Mouse (Mus musculus) layer of hippocampus, adult 9-10 months (tissue): ENCODE results near the gene Prrt1.

Source experiments
- DNase-seq: peaks from one replicate; pipeline ENCODE4 v3.0.0; 2022; ENCODE audit warnings: low spot score

Gene Prrt1

DNA sequence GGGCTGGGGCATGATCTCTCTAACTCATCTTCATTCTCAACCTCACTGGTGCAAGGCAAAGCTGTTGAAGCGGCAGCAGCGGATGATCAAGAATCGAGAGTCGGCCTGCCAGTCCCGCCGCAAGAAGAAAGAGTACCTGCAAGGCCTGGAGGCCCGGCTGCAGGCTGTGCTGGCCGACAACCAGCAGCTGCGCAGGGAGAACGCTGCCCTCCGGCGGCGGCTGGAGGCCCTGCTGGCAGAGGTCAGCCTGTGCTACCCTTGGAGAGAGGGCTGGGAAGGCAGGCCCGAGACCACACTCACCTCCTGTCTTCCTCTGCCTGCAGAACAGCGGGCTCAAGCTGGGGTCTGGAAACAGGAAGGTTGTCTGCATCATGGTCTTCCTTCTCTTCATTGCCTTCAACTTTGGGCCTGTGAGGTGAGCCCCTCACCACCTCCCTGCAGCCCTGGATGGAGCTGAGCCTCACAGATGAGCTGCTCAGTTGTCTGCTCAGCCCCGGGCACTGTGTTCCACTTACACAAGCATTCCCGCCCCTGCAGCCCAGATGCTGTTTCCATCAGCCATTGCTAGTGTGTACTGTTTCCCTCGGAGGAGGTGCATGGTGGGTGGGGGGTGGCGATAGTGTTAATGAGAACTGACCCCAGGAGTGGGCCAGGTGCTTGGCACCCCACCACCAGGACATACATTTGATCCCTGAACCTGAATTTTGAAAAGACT lies 22.3 kb downstream of the Prrt1 start:
- DNase-seq: no peak

DNA sequence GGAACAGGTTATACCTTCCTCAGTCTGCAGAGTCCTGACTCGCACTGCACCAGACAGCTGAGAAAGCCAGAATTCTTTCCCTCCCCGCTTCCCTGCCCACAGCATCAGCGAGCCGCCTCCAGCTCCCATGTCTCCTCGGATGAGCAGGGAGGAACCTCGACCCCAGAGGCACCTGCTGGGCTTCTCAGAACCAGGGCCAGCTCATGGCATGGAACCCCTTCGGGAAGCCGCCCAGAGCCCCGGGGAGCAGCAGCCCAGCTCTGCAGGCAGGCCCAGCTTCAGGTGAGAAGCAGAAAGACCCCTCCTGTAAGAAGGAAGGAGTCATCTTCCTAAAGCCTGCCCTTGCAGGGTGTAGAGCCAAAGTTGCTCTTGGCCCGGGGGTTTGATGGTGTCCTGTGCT lies 23.2 kb downstream of the Prrt1 start:
- no peak for DNase-seq

DNA sequence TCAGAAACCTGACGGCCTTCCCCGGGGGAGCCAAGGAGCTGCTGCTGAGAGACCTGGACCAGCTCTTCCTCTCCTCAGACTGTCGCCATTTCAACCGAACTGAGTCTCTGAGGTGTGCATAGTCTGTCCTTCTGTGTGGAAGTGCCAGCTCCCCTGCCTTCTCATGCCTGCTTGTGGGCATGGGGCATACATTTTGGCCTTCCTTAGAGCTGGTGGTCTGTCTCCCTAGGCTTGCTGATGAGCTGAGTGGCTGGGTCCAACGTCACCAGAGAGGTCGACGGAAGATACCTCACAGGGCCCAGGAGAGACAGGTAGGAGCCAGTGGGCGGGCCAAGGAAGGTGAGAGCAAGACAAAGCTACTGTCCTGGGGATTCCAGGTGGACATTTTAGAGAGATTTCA lies 23.7 kb downstream of the Prrt1 start:
- no peak for DNase-seq

DNA sequence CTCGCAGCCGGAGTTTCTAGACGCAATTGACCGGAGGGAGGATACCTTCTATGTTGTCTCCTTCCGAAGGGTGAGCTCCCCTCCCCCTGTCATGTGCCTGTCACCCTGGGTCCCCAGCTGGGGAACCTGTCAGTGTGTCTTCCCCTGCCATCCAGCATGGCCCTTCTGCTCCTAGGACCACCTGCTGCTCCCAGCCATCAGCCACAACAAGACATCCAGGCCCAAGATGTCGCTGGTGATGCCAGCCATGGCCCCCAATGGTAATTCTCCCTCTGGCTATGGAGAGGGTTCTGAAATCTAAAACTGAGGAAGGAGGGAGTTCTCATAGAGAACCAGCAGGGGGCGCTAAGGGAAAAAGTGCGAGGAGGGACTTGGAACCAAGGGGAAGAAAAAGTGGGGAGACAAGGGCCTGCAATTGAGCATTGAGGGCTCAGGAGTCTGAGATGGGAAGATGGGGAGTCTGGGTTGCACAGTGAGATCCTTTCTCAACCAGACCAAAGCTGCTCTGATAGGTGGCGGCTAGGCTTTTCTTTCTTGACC lies 24.5 kb downstream of the Prrt1 start:
- DNase-seq: no peak

DNA sequence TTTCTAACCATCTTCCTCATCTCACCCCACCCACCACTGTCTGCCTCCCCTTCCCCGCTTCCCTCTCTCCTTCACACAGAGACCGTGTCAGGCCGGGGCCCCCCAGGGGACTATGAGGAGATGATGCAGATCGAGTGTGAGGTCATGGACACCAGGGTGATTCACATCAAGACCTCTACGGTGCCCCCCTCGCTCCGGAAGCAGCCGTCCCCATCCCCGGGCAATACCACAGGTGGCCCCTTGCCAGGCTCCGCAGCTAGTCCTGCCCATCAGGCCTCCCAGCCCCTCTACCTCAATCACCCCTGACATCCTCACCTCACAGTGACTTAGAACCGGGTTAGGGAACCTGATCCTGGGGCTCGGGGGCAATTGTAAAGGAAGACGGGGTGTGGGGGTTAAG lies 25.1 kb downstream of the Prrt1 start:
- DNase-seq: no peak

DNA sequence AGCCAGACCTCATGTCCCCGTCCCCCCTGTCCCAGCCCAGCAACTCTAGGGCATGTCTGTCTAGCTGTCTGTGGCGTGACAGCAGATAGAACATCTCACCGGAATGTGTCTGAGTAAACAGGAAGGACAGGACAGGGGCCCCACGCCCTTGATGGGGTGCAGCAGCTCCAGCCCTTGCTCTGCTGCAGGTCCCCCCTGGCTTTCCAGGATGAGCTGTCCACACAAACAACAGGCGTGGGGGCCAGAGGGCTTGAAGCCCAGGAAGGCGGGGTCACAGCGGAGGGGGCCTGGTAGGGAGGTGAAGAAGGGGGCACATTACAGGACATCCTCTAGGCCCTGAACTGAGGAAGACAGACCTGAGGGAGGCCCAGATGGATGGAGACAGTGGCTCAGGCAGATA lies 25.8 kb downstream of the Prrt1 start:
- no peak for DNase-seq

DNA sequence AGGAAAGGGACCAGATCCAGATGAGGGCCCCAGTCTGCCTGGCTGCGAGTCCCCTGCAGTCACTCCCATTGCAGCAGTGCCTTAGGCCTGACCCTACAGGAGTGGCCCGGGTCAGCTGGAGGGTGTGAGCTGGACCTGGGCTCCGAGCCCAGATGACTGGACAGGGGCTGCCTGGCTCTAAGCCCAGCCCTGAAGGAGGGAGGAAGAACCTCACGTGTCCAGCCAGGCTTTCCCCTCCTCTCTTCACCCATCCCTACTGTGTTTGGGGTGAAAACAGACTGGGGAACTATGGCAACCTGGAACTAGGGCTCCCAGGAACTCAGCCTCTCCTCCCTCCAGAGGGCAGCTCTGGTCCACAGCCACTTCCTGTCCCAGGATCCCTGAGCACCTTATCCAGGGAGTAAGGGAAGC lies 26.3 kb downstream of the Prrt1 start:
- DNase-seq: no peak

DNA sequence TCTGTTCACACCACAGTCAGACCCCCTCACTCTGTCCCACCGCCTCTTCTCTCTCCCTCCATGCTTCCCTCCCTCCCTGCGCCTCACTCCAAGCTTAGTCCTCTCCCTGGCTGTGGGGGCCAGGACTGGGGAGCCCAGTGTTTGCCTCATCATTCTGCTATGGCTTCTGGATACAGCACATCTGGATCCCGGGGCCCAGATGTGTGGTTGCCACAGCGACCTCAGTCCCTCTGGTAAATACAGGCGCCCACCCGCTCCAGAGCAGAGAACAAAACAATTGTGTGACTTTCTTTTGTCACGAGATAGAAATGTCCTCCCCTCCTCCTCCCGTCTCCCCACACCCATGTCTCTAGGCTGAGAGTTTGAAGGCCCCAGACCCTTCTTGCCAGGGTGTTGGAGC lies 27.3 kb downstream of the Prrt1 start:
- DNase-seq: no peak

DNA sequence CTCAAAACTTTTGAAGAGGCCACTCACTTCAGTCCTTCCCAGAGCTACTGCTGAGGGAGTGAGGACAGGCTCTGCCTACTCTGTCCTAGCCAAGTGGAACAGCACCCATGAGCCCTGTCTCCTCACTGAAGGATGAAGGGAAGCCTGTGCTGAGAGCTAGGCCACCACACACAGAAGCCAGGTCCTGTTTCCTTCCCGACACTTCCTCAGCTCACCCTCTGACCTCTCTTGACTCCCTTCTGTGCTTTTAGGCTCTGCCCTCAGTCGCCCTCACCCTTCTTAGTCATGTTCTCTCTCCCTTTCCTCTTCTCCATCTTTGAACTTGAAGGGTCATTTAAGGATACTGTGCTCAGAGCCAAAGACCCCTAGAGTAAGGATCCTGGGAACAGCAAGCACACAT lies 27.9 kb downstream of the Prrt1 start:
- DNase-seq: no peak

DNA sequence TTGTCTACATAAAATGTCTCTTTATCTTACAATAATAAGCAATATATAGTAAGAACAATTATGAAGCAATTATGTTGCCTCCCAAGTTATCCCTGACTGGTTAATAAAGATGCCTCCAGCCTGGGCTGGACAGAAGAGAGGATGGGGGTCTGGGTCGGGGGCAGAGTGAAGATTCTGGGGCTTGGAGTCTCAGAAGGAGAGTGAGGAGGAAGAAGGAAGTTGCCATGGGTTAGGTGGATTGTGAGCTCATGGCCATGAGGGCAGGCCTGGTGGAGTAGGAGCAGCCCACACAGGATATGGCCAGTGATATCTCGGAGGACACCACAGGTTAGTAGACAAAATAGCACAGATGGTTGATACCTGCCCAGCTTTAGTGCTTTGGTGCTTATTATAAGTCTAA lies 28.8 kb downstream of the Prrt1 start:
- DNase-seq: no peak

DNA sequence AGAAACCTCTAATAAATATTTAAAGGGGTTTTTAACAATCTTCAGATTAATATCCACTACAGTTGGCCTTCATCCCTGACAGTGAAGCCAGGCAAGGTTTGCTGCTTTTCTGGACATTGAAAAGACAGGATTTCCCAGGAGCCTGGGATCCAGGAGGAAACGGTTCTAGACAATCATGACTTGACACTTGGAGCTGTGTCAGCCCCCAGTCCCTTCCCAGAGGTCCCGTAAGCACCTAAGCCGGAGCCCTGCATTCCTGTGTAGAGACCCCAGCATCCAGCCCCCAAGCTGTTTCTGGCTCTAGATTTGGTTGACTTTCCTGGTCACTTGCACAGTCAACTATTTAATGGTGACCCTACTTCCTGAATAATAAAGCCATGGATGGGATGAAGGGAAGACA lies 29.3 kb downstream of the Prrt1 start:
- no peak for DNase-seq

DNA sequence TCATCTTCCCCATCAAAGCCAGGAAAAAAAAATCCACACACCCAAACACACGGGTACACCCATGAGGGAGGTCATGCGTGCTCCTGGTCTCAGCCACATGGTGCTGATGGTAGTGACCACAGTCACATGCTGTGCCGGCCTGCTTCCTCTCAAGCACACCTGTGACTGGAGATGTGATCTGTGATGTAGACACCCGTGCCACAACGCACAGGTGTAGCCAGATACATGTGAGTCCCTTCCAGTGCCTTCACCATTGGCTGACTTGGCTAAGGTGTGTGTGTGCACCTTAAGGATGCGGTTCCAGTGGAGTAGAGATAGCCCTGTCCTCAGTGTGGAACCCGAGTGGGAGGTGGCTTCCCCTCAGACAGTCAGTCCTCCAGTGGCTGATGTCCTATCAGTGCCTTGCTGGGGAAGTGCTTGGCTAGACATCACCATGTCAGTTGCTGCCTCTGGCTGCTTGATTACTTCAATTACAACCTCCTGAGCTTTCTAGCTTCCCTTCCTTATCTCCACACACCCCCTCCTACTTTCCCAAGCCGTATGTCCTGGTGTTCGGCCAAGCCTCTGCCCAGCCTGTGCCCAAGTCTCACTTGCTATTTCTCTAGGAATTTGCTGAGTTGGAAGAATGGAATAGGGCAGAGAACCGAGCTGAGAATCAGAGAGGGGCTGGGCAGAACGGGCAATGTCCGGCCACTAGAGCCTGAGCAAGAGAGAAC lies 30.0 kb downstream of the Prrt1 start:
- no peak for DNase-seq

DNA sequence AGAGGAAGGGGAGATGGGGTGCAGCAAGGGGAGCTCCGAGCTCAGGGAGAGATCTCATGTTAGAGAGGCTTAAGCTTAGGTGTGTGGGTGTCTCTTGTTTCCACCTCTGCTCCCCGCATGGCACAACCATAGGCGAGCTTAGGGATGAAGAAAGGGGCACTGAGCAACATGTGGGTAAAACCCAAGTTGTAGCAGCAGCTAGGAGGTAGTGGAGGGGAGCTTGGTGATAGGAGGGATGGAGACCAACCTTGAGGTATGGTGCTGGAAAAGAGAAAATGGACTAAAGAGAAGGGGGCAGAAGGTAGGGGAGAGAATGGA lies 30.5 kb downstream of the Prrt1 start:
- DNase-seq: no peak

DNA sequence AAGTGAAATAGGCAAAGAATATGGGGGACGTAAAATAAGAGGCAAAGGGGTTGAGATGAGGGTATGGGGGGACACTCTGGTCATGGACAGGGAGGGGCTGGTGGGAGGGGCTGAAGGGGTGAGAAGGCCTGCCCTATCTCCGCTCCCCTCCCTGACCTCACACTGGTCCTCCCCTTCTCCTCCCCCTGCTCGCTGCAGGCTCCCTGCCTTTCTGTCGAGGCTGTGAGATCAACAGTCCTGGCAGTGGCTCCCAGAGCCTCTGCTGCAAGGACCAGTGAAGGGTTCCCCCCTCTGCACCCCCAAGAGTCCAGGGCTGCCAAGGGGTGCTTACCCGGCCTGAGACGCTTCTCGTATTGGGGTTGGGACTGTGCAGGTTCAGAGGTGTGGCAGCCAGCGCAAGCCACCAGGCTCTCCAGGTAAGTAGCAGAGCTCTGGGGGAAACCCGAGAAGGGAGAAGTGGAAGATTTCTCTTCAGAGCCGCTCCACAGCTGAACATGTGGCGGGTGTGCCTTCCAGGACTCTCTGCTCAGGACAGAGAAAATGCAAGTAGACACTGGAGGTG lies 31.0 kb downstream of the Prrt1 start:
- DNase-seq: no peak

DNA sequence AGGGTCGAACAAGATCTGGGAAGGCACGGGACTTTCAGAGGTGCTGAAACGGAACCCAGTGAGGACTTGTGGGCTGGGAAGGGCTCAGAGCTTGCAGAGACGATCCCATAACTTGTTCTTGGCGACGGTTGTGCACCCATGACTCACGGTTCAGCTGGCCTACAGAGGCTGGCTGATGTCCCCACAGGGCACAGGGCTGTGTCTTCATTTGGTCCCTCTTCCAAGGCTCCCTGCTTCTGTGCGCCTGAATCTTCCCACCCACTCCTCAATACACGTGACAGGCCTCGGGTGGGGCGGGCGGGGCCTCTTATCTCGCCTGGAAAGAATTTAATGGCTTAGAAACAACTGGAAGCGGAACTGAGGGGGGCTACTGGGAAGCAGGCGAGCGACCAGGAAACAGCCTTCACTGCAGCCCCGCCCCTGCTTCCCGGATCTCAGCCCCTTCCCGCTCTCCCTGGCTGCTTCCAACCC lies 31.8 kb downstream of the Prrt1 start:
- no peak for DNase-seq

DNA sequence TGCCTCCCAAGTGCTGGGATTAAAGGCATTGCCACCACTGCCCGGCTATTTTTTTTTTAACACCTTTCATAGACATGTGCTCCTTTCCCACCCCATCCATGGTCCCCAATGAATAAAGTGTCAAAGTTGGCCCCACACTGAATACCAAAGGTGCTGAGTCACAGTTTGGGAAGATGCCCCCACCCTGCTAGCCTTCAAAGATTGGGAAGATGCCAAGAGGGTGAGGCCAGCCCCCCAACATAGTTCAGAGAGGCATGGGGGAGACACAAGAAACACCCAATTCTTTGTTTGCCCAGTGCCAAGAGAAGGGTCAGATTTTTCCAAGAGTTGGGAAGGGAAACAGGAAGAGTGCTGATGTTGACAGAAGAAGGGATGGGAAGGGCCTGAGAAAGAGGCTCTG lies 33.1 kb downstream of the Prrt1 start:
- DNase-seq: no peak

DNA sequence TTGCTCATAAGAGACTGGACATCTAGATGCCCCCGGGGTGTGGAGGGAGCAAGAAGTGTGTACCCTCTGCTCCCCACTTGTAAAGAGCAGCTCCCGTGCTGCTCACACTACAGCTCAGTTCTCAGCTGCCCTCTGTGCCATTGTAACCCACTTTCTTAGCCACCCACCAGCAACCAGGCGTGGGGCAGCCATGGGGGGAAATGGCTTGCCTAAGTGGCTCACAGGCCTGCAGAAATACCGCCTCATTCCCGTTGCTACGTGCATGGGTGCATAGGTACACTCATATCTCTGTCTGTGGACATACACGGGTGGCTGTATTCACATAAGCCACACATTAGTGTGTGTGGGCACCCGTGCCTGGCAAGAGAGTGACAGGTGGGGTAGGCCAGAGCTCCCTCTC lies 33.6 kb downstream of the Prrt1 start:
- no peak for DNase-seq

DNA sequence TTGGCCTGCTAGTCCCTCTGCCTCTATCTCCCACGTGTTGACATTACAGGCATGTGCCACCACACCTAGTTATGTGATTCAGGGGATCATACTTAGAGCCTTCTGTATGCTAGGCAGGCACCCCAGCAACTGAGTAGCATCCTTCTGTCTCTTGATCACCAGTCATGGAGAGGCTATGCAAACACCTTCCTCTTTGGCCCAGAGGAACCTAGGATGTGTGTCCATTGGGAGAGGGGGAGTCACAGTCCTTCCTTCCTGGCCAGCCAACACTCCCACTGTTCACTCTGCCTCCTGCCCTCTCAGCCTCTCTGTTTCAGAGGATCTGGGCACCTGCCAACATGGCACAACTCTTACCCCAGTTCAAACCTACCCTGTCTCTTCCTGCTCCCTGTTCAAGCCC lies 34.2 kb downstream of the Prrt1 start:
- DNase-seq: no peak

DNA sequence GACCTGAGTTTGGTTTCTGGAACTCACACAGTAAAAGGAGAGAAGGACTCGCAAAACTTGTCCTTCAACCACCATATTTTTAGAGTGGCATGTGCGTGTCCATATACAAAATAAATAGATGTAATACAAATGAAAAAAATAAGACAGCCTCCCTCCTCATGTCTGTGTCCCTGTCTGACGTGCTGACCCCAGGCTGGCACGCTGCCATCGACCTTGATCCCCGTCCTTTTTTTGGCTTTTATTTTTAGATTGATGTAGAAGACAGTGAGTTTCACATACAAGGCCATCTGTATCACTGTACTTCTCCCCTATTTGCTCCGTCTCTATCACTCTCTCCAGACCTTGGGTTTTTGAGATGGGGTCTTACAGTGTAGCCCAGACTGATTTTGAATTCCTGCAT lies 35.1 kb downstream of the Prrt1 start:
- no peak for DNase-seq

DNA sequence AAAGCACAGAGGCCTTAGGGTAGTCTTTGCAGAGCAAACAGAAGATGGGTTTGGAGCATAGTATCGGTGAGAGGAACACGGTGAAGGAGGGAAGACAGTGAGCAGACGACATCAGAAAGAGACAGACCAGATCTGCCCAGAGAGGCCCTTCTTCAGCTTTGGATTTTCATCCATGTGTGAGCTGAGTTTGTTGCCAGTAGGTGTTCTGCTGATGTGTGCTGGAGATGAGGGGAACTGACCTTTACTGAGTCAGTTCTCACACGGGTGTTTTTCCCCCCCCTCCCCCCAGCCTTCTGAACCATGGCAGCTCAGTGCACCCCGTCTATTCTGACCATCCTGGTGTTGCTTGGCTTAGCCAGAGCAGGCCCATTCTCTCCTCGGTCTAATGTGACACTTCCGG lies 40.9 kb downstream of the Prrt1 start, which contains the start of gene Tnxb:
Gene Tnxb (plus strand): TSS at position 301 of the 400 bp plus-strand sequence.
- no peak for DNase-seq

DNA sequence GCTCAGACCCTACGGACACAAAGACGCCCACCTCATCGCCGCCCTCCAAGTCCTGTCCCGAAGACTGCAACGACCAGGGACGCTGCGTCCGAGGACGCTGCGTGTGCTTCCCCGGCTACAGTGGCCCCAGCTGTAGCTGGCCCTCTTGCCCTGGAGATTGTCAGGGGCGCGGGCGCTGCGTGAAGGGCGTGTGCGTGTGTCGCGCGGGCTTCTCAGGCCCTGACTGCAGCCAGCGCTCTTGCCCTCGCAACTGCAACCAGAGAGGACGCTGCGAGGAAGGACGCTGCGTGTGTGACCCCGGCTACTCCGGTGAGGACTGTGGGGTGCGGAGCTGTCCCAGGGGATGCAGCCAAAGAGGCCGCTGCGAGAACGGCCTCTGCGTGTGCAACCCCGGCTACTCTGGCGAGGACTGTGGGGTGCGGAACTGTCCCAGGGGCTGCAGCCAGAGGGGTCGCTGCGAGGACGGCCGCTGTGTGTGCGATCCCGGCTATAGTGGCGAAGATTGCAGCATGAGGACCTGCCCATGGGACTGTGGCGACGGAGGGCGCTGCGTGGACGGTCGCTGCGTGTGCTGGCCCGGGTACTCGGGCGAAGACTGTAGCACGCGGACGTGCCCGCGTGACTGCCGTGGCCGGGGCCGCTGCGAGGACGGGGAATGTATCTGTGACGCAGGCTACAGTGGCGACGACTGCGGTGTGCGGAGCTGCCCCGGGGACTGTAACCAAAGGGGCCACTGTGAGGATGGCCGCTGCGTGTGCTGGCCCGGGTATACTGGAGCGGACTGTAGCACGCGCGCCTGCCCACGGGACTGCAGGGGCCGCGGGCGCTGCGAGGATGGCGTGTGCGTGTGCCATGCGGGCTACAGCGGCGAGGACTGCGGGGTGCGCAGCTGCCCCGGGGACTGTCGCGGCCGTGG lies 42.1 kb downstream of the Prrt1 start:
- DNase-seq: no peak

DNA sequence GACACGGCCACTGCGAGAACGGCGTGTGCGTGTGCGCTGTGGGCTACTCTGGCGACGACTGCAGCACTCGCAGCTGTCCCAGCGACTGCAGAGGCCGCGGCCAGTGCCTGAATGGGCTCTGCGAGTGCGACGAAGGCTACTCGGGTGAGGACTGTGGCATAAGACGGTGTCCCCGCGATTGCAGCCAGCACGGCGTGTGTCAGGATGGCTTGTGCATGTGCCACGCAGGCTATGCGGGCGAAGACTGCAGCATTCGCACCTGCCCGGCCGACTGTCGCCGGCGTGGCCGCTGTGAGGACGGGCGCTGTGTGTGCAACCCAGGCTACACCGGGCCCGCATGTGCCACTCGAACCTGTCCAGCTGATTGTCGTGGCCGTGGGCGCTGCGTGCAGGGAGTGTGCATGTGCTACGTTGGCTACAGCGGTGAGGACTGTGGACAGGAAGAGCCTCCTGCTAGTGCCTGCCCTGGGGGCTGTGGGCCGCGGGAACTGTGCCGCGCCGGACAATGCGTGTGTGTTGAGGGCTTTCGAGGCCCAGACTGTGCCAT lies 43.0 kb downstream of the Prrt1 start:
- DNase-seq: no peak
